Mouse (Mus musculus) lung, postnatal 10 days (tissue): Measurements from ENCODE around the gene Plekhn1.
A peak's percentile ranks its signal among the peaks of the same experiment; 100 is the strongest.

Source experiments
- DNase-seq: peaks from one replicate; pipeline ENCODE4 v3.0.0; 2021

The Plekhn1 gene

DNA sequence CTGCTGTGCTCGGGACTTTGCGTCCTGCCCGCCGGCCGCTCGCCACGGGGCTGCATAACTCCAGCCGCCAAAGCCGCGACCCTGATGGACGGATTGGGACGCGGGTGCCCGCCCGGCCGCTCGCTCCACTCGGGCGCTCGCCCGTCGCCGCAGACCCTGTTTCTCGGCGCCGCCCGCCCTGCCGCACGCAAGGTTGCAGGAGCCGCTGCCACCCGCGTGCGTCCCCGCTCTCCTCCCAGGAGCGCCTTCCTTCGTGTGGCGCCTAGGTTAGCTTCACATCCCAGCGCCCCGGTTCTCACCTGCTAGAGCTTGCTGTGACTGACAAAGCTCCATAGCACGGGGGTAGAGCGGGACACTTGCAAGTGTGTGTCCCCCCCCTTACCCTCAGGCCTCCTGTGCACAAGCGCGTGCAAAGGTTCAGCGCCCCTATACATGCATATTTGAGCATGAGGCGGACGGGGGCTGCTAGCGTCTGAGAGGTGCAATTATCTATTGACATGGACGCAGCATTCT, at the start of gene Plekhn1:
Gene Plekhn1 (minus strand): TSS at position 157 of the 513 bp plus-strand sequence.
- DNase-seq: peak; percentile 84

DNA sequence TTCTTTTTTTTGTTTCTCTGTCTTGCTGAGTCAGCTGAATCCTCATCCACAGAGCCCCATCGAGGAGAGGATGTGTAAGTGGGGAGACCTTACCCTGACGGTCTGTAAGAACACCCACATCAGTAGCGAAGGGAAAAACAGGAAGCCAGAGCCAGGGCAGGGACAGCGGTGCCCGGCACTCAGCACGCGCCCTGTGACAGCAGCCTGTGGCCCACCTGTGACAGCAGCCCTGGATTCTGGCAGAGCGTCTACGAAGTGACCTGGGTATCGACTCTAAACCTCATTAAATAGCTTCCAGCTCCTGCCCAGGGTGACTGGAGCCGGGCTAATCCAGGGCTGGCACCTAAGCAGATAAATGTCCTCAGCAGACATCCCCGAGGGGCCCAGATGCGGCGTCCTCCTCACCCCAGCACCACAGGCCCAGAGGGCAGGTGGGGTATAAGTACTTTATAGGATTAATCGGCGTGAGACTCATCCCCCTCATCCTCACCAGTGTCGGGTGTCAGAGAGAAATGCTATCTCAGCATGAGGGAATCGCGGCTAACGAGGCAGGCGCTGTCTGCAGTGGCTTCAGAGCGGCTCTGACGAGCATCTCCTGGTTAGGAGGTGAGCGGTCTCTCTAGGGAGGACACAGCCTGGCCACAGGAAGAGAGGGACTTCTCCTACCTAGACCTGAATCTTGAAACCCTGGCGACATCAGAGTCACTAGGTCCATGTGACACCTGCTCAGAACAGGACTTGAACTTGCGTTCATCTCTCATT, 20.6 kb upstream of the Plekhn1 start, which contains the start of gene Samd11:
Gene Samd11 (minus strand): TSS at position 580 of the 762 bp plus-strand sequence.
- DNase-seq: no peak

DNA sequence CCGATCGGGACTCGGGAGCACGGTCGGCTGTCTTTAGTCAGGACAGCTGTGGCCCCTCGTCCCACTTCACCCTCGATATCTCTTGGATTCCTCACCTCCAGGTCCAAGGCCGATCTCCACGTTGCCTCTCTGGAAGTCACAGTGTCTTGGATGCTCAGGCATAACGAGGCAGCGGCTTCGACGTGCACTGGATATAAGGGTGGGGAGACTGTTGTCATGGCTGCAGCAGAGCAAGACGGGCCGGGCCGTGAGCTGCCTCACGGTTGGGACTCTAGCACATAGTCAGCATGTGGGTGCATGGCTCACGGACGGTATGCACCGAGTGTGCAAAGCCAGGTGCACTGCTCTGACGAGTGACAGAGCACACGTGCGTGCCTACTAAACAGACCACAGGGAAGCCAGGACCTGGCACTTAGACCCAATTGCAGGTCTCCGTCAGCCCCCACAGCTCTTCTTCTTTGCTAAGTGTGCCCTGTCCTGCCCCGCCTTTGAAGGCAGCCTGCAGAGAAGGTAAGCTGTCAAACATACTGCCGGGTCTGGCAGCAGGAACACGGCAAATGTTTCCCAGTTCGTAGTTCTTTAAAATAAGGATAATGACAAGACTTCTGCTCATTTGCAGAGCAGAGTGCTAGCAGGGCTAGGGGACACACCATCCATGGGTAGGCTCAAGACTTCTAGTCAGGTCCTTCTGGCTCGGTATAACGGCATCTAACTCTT, 19.9 kb upstream of the Plekhn1 start:
- DNase-seq: no peak

DNA sequence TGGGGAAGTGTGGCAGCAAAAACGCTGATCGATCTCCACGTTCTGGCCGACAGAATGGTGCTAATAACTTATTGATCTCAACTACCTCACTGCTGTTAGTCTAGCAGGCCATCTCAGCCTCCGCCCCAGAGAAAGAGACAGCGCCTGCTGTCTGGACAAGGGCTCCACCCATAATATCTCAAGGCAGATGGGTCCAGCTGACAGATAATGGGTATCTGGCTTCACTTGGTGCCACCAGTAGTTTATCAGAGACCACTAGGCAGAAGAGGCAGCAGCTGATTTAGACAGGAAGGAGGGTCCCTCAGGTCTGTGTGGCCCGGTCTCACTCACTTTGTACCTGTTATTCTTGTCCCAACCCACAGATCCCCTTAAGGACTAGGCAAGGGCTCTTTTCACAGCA, 18.4 kb upstream of the Plekhn1 start:
- DNase-seq: no peak

DNA sequence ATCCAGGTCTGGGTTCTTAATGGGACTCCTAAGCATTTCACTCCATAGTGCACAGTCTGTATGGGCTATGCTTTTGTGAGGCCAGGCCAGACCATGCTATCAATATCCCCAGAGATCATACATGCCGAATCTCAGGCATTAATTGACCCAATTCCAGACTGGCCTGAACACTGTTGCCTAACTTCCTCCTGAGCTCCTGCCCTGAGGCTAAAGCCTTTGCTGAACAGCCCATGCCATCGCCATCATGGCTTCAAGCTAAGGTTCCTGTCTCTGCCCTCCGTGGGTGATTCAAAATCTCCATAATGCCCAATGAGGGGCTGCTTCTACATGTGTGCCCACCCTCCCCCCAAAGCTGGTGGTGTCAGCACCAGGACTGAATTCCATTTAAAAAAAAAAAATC, 18.0 kb upstream of the Plekhn1 start:
- no peak for DNase-seq

DNA sequence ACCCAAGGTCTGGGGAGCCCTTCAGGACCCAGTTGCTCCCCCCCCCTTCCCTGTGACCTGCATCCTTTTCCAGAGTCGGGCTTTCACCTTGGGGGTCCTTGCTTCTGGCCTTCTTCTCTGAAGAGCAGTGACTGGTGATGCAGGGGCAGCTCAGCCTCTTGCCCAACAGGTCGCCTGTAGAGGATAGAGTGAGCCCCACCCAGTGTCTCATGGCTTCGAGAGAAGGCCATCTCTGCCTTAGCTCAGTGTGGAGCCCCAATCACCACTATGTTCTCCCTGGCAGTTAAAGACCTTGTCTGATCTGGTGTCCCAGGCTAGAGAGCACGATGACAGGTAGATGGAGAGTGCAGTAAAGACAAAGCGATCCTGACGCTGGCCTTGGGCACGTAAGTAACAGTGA, 17.5 kb upstream of the Plekhn1 start:
- DNase-seq: no peak

DNA sequence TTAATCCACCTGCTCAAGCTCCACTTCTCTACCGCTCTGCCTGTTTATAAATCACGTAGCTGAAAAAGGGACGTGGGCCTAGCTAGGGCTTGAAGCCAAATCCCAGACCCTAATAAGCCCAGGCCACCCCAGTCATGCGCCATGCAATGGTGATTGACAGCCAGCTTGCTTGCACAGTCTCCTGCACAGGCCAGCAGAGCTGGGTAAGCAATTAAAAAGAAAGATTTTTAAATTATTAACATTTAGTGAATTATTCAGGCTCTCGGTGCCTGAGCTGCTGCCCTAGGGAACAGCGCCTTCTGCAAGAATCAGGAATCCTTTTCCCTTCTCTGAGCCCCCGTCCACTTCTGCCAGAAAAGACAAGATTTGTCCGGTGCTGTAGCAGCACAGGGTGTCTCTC, 16.4 kb upstream of the Plekhn1 start:
- no peak for DNase-seq

DNA sequence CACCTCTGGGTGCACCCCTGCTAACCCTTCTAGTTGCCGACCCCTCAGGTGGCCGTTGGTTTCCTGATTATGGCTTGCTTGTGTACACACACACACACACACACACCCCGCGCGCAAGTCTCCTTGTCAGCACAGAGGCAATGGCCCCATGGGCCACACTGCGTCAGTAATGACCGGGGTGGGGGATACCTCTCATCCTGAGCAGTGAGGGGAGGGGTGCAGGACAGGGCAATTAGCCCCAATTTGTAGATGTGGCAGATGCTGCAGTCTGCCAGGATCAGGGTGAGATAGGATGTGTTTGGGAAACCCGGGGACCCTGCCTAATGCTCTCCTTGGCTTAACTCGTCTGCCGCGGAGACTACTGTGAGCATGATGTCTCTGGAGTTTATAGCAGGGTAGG, 14.9 kb upstream of the Plekhn1 start:
- DNase-seq: no peak

DNA sequence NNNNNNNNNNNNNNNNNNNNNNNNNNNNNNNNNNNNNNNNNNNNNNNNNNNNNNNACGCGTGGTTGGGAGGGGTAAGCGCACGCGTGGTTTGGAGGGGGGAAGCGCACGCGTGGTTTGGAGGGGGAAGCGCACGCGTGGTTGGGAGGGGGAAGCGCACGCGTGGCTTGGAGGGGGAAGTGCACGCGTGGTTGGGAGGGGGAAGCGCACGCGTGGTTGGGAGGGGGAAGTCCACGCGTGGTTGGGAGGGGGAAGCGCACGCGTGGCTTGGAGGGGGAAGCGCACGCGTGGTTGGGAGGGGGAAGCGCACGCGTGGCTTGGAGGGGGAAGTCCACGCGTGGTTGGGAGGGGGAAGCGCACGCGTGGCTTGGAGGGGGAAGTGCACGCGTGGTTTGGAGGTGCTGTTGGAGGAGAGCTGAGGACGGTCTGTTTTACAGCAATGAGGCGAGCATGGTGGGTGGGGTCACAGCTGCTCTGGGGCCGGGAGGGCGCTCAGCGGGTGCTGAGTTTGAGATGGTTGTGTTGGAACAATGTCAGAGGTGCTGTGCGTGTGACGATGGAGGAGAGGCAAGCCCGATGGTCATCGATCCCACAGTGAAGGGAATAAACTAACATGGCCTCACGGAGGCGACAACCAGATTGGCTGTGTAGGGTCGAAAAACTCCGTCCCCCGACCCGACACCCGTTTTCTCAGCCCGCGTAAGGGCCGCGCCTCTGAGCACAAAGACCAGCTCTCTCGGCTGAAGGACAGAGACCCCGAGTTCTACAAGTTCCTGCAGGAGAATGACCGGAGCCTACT, 2.2 kb upstream of the Plekhn1 start:
- peak; percentile 19 for DNase-seq

DNA sequence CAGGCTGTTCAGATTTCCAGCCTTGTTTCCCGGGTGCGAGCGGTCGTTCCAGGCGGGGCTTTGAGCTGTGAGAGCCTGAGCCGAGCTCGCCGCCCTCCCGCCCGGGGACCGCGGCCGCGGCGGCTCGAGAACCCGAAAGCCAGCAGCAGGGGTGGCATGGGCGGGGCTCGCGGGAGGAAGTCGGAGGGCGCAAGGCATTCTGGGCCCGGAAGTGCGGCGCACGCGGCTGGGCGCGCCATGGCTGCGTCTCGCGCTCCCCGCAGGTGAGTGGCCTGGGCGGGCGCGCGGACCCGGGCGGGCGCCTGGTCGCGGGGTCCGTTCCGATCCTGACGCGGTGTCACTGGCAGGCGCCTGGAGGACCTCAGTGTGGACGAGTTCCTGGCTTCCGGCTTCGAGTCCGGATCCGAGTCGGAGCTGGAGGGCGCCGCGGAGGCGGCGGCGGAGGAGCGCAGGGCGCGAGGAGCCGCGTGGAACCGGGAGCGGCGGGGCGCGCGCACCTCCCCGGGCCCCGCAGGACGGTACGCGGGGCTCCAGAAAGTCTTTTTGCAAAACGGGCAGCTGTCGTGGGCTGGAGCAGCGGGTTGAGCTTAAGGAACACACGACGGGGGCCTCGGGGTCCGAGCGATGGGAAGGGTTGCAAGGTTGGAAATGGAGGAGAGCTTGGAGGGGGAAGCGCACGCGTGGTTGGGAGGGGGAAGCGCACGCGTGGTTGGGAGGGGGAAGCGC, 1.3 kb upstream of the Plekhn1 start, which contains the start of gene Noc2l:
Gene Noc2l (plus strand): TSS at position 203 of the 726 bp plus-strand sequence.
- peak; percentile 96 for DNase-seq

DNA sequence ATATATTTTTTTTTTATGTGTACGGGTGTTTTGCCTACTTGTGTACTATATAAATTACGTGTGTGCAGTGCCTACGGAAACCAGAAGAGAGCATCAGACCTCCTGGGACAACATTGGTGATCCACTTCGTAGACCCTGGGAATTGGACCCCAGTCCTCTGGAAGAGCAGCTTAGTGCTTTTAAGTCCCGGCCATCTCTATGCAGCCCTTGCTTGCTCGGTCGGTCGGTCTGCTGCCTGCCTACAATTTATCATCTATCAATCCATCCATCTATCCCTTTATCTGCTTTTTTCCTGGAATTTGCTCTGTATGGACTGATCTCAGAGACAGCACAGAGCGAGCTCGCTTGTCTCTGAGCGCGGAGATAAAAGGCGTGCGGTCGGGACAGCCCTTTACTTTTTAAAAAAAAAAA, 708 bp upstream of the Plekhn1 start:
- DNase-seq: peak; percentile 46

DNA sequence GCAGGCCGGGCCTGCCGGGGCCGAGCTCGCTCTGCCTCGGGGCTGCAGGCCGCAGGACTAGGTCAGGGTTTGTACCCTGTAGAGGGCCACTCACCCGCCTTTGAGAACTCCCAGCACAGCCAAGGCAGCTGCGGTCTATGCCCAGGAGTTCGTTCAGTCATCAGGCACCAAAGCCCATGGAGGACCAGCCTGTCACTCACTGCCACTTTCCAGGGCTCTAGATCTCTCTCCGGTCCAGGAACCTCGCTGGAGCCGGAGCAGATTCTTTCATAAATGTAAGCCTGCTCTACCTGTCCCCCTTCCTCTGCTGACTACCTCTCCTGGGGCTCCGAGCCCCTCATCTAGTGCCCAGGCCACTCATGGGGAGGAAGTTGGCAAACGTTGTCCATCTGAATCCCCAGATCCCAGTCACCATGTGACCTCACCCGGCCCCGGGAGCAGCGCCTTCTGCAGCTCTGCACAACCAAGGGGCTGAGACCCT, 596 bp downstream of the Plekhn1 start:
- DNase-seq: peak; percentile 32

DNA sequence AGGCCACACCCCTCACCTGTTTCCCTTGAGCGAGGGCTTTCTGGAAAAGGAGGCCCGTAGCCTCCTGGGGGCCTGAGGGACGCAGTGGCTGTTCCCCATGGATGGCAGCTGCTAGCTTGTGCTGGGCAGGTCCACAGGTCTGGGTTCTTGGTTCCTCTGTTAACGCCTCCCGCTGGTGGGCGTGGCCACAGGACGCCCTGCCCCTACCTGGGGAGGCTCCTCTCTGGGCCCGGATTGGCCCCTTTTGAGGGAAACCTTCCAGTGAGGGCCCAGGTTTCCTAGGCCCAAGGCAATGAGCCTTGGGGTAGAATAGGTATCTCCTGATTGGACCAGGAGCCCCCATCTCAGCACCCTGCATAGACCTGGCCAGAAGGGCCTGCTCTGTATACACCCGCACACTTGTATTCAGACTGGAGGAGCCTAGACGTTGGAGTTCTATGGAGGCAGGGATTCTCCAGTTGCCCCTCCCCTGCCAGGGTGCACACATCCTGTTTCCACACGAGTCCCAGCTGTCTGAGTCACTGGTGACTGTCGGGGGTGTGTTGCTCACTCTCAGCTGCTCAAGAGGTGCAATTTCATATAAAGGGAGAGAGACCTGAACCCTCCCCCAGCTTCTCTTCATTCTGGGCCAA, 6.1 kb downstream of the Plekhn1 start:
- DNase-seq: peak; percentile 36

DNA sequence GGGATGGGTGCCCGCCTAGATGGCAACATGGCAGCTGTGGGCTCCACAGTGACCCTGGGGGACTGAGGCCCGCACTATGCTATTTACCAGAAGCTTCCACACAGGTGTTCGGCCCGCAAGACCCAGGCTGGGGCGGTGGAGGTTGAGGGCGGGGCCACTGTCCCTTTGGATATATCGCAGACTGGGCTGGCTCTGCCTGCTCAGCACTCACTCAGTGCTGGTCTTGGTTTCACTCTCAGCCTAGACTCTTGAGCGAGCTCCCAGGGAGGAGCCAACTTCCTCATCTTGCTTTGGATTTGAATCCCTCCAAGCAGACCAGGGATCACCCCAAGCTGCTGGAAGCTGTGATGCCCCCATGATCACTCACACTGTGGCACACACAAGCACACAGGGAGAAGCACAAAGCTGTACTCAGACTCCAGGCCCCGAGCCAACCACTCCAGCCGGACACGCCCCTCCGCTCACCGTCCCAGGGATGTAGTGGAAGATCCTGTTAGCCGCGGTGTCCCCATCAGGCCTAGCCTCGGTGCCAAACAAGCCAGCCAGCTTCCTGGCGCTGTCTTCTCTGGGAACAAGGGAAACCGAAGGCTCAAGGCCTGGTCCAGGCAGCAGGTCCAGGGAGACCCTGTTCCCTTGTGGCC, 6.8 kb downstream of the Plekhn1 start:
- peak; percentile 63 for DNase-seq

DNA sequence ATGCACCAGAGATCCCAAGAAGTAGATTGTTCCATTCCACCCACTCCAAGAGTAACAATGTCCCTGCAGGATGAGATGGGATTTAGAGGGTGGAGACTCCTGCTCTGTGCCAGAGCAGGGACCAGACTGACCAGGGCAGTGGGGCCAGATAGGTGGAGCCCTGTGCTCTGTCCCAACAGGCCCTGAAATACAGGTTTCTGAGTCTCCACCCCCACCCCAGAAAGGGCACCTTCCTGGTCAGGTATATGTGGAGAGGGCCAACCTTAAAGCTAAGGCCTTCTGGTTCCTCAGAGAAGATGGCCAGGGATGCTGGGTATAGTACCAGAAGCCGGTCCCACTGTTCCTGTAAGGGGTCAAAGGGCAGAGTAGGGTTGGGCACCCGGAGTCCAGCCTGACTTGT, 10.4 kb downstream of the Plekhn1 start:
- no peak for DNase-seq

DNA sequence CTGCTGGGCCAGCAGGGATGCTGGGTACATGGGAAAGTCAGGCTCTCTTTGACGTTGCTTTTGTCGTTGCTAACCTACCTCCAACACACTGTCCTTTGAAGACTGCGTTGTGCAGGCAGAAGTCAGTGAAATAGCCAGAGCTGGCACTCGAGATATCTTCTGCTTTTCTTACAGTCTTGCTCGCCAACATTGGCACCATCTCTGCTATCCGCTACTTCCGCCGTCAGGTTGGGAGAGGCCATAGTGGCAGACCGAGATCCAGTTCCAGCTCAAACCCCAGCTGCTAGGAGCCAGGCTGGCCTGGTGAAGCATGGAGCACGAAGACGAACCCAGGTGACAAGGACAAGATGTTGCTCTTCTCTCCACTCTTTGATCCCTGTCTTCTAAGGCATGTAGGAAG, 14.7 kb downstream of the Plekhn1 start:
- DNase-seq: no peak

DNA sequence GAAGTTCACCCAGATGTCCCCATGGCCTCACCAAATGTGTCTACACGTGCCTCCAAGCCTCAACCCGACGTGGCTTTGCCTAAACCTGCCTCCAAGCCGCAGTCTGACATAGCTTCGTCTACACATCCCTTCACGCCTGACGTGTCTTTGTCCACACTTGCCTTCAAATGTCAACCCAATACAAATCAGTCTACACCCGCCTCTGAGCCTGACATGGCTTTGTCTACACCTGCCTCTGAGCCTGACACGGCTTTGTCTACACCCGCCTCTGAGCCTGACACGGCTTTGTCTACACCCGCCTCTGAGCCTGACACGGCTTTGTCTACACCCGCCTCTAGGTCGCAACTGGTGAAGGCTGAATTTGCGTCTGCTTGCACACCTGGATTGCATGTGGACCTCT, 16.8 kb downstream of the Plekhn1 start:
- peak; percentile 22 for DNase-seq

DNA sequence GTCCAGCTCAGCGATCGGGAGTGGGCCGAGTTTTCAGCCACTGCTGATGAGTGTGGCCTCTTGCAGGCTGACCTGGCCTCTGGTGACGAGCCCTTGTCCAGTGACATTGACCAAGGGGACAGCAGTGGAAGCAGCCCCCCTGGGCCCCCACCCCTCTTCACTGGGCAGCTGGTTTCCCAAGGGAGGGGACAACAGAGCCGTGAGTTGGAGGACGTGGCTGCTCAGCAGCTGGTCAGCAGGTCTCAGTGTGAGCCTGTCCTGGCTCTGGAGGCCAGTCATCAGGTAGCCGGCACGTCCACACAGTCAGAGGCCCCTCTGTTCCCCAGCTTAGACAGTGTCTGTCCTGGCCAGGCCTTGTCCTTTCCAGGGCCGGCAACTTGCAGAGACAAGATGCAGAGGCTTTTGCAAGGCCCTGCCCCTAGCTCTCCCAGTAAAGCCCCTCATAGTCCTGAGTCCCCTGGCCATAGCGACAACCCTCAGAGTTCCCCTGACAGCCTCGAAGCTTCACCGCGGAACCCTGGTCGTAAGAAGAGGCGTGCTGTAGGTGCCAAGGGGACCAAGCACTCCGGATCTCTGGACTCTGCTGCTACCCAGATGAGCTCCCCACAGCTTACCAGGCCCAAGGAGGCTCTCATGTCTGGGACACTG, 17.5 kb downstream of the Plekhn1 start:
- no peak for DNase-seq

DNA sequence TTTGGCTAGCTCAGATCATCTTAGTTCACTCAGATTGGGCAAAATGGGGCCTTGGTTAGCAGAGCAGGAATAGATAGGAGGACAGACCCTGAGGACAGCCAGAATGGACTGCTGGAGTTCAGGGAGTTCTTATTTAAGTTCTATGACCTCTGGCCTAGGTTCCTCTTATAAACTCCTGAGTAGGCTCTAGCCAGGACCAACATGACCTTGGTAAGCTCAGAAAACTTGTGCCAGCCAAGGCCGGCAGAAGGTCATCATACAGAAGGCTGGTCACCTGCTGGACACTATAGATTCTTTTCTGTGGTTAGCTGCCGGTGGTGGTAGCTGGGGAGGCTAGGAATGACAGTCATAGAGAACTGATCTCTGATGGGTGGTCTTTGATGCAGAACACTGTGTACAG, 18.5 kb downstream of the Plekhn1 start:
- DNase-seq: no peak

DNA sequence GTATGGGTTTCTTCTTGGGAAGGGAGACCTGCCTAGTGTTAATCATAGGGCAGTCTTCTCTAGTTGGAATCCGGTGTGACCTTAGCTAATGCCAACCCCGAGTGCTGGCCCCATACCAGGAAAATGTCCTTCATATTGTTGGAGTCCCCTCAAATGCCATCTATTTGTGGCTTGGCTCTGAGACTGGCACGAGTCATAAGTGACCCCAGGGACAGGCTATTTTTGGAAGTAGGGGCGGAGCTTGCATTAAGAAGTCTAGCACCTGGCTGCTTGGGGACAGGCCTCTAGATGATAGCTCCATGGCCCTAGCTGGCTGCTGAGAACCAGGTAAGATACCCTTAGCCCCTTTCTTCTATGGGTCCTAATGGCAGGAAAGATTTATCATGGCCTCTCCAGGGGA, 19.0 kb downstream of the Plekhn1 start, which contains the start of gene Perm1:
Gene Perm1 (plus strand): TSS at position 220 of the 400 bp plus-strand sequence.
- DNase-seq: peak; percentile 52

DNA sequence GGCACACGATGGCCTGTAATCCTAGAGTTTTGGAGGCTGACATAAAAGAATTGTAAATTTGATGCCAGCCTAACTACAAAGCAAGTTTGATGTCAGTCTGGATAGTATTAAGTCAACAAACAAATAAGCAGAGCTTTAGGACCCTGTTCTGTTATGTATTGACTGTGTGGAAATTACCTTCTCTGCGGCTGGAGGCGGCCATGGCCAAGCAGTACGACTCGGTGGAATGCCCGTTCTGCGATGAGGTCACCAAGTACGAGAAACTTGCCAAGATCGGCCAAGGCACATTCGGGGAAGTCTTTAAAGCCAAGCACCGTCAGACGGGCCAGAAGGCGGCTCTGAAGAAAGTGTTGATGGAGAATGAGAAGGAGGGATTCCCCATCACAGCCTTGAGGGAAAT, 21.5 kb downstream of the Plekhn1 start:
- no peak for DNase-seq
